Mouse (Mus musculus) cerebellum, adult 2 months (tissue): Measurements from ENCODE around the gene Rgl3.

Experiments used
- CTCF ChIP-seq: fragments of 200-500 bp; IDR thresholded peaks from 2 replicates; pipeline ENCODE4 v1.5.1; 2011; ENCODE audit warnings: low read depth, mild to moderate bottlenecking, control low read depth, low read length, moderate library complexity, borderline replicate concordance; ENCODE audit not compliant: insufficient read depth
- POLR2A ChIP-seq: fragments of 200-500 bp; IDR thresholded peaks from 2 replicates; pipeline ENCODE4 v1.6.1; 2011; ENCODE audit warnings: low read length, control low read depth, borderline replicate concordance; ENCODE audit not compliant: insufficient read depth

GRCm38 (mm10) chr9:22012731-22013130 is 23.5 kb upstream of the Rgl3 start:
- no peak for TF ChIP-seq POLR2A
- TF ChIP-seq CTCF = no peak
